Comparison of ENCODE assay signal across 12 mouse cellular contexts in the genomic region with DNA sequence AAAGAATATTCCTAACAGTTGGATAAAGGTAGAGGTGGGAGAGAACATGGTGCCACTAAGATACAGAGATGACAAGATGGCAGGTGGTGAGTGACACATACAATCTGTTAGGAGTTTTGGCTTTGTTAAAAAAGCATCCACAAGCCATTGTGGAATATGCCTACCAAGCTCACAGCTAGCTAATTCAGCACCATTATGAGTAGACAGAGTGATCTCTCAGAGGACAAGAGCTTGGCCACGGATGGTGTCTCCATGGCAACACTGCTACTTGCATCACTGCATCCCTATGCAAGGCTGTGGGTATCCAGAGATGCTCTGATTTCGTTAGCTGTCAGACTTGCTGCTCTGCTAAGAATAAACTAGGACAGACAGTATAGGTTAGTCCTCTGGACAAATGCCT.
A peak's percentile ranks its signal among the peaks of the same experiment; 100 is the strongest.
DNase-seq lines count a peak whose midpoint lies in the region; ATAC-seq lines count a peak whose summit lies in the region.
"Had no signal": no experiment of that assay in that cellular context is flagged by ENCODE, and none has a peak within 500 bp of the region (broad histone marks: within the 10 kb centered on the region; RNA-seq: fewer than 3 reads in every experiment).

No protein-coding gene starts in this region.

- peak; percentile 59 to 70 for DNase-seq in frontal cortex, postnatal 36 days (ENCODE audit: low spot score in 2 of 2)
- DNase-seq in frontal cortex, postnatal 10 days (ENCODE audit: low spot score in 2 of 2), result no peak
- peak; percentile 91 for DNase-seq in brain, adult 2 months (ENCODE audit: low read depth, low spot score)
- DNase-seq in midbrain, embryonic 14.5 days, result peak; percentile 83
- no peak for DNase-seq in adrenal gland, adult 2 months
- no peak for DNase-seq in gastrocnemius, postnatal 14 days
- no peak for DNase-seq in ovary, adult 18-20 months (ENCODE audit: low spot score)
- DNase-seq: kidney, adult 8-10 months had no signal

- H3K27me3 ChIP-seq in hindbrain, embryonic 13.5 days, result no peaks in the 10 kb centered on the region
- H3K27me3 ChIP-seq in midbrain, embryonic 14.5 days (ENCODE audit: control insufficient read depth, insufficient read depth, low read length), result no peaks in the 10 kb centered on the region
- H3K27me3 ChIP-seq: embryonic facial prominence, embryonic 13.5 days; limb, embryonic 13.5 days; stomach, embryonic 15.5 days had no signal

- WGBS in hindbrain, embryonic 13.5 days, result 26% methylated on average over 2 of the region's 2 CpGs
- WGBS in midbrain, embryonic 14.5 days, result 16% methylated on average over 2 of the region's 2 CpGs

- peak overlapping the region; percentile 65 for H3K27ac ChIP-seq in hindbrain, embryonic 13.5 days
- H3K27ac ChIP-seq in midbrain, embryonic 14.5 days (replicated peaks; ENCODE audit: low read depth, low read length), result peak overlapping the region; percentile 67
- H3K27ac ChIP-seq: embryonic facial prominence, embryonic 13.5 days; limb, embryonic 13.5 days had no signal

- no peak overlapping the region for H3K9ac ChIP-seq in hindbrain, embryonic 13.5 days
- H3K9ac ChIP-seq in midbrain, embryonic 14.5 days (replicated peaks; ENCODE audit: low read length), result no peak overlapping the region
- H3K9ac ChIP-seq: embryonic facial prominence, embryonic 13.5 days; limb, embryonic 13.5 days; stomach, embryonic 15.5 days had no signal

- peaks cover 56% of the 10 kb centered on the region for H3K4me1 ChIP-seq in hindbrain, embryonic 13.5 days (replicated peaks)
- peaks cover 26% of the 10 kb centered on the region for H3K4me1 ChIP-seq in midbrain, embryonic 14.5 days (ENCODE audit: control insufficient read depth, insufficient read depth, low read length)

- peak; percentile 84 for ATAC-seq in hindbrain, embryonic 13.5 days (ENCODE audit: low FRiP score)
- 0 out of 2 replicates have a peak, but pooled peaks have one; percentile 57 for ATAC-seq in midbrain, embryonic 14.5 days (ENCODE audit: low FRiP score, low TSS enrichment)

- H3K4me2 ChIP-seq in hindbrain, embryonic 13.5 days, result no peak overlapping the region
- no peak overlapping the region; the same call in 1 of the 2 replicates for H3K4me2 ChIP-seq in midbrain, embryonic 14.5 days (ENCODE audit: low read length)
- H3K4me2 ChIP-seq: embryonic facial prominence, embryonic 13.5 days; limb, embryonic 13.5 days; stomach, embryonic 15.5 days had no signal

- no peak overlapping the region for H3K4me3 ChIP-seq in hindbrain, embryonic 13.5 days
- no peak overlapping the region for H3K4me3 ChIP-seq in midbrain, embryonic 14.5 days (replicated peaks; ENCODE audit: low read depth, low read length)
- H3K4me3 ChIP-seq: embryonic facial prominence, embryonic 13.5 days; limb, embryonic 13.5 days; stomach, embryonic 15.5 days had no signal

- H3K36me3 ChIP-seq in hindbrain, embryonic 13.5 days, result no peaks in the 10 kb centered on the region
- no peaks in the 10 kb centered on the region for H3K36me3 ChIP-seq in midbrain, embryonic 14.5 days (ENCODE audit: control insufficient read depth, insufficient read depth, low read length)
- H3K36me3 ChIP-seq: embryonic facial prominence, embryonic 13.5 days; limb, embryonic 13.5 days; stomach, embryonic 15.5 days had no signal

- intact Hi-C loops in gastrocnemius, postnatal 14 days (cut with DNase I; ENCODE audit: low total_unique reads), result no loop called here

- no peaks in the 10 kb centered on the region for H3K9me3 ChIP-seq in hindbrain, embryonic 13.5 days
- no peaks in the 10 kb centered on the region for H3K9me3 ChIP-seq in midbrain, embryonic 14.5 days (ENCODE audit: control insufficient read depth, low read length)
- H3K9me3 ChIP-seq: embryonic facial prominence, embryonic 13.5 days; limb, embryonic 13.5 days; stomach, embryonic 15.5 days had no signal

Comparison
In these comparisons a context has a peak if more than half of its experiments do, and no peak if none do; other contexts are left out.
1. DNase-seq: peak in frontal cortex, postnatal 36 days (2 of 2), brain, adult 2 months (single experiment) and midbrain, embryonic 14.5 days (single experiment); none in frontal cortex, postnatal 10 days (0 of 2), adrenal gland, adult 2 months (single experiment), gastrocnemius, postnatal 14 days (single experiment) and ovary, adult 18-20 months (single experiment).